Mouse (Mus musculus): ENCODE measurements around the gene Ccdc63.

GRCm38 (mm10) chr5:122130341-122130998 lies 10.2 kb downstream of the Ccdc63 start:
- TF ChIP-seq CTCF (IDR thresholded peaks at IDR 0.05; ENCODE audit: borderline replicate concordance, control insufficient read depth, extremely low read depth, insufficient read depth, low read length, poor library complexity) (no peak), POLR2A (IDR thresholded peaks at IDR 0.05; ENCODE audit: control insufficient read depth, extremely low read depth, insufficient read depth, low read length, poor library complexity) (no peak)

Data from thymus, adult 2 months (tissue).